Mouse (Mus musculus) forebrain, embryonic 11.5 days (tissue): Measurements from ENCODE around the gene Srpk2. TPM values are rescaled to one million over a fixed set of nuclear protein-coding genes. Genes with fewer than 3 reads are reported as not detected.

ENCODE experiments used
- ATAC-seq: fragments of 200-750 bp; cut with Nextera tagmentation; replicated peaks from 2 replicates; pipeline ENCODE4 v1.8.0; 2017; ENCODE audit warnings: moderate TSS enrichment; ENCODE audit not compliant: low FRiP score
- DNase-seq: peaks from one replicate; pipeline ENCODE4 v3.0.0-alpha.2; 2017; ENCODE audit warnings: low spot score
- H3K27ac ChIP-seq: fragments of 300-500 bp; sonication (generic); 2 replicates; pipeline ENCODE4 v1.5.1; 2014; ENCODE audit warnings: low read depth, low read length
- H3K27me3 ChIP-seq: fragments of 300-500 bp; sonication (generic); 2 replicates; pipeline ENCODE4 v1.6.1; 2014; ENCODE audit warnings: mild to moderate bottlenecking, low read length, mixed read lengths; ENCODE audit not compliant: control insufficient read depth, insufficient read depth
- H3K36me3 ChIP-seq: fragments of 300-500 bp; sonication (generic); 2 replicates; pipeline ENCODE4 v1.6.1; 2014; ENCODE audit warnings: mild to moderate bottlenecking, low read length, moderate library complexity, mixed read lengths; ENCODE audit not compliant: control insufficient read depth, insufficient read depth
- H3K4me1 ChIP-seq: fragments of 300-500 bp; sonication (generic); replicated peaks from 2 replicates; pipeline ENCODE4 v1.6.1; 2014; ENCODE audit warnings: low read length, mixed read lengths; ENCODE audit not compliant: control insufficient read depth, insufficient read depth
- H3K4me2 ChIP-seq: fragments of 300-500 bp; sonication (generic); 2 replicates; pipeline ENCODE4 v1.6.1; 2014; ENCODE audit warnings: low read depth, mild to moderate bottlenecking, low read length, moderate library complexity, mixed read lengths; ENCODE audit not compliant: severe bottlenecking
- H3K4me3 ChIP-seq: fragments of 300-500 bp; sonication (generic); 2 replicates; pipeline ENCODE4 v1.5.1; 2014; ENCODE audit warnings: low read depth, low read length
- H3K9ac ChIP-seq: fragments of 300-500 bp; sonication (generic); 2 replicates; pipeline ENCODE4 v1.6.1; 2014; ENCODE audit warnings: low read length
- H3K9me3 ChIP-seq: fragments of 300-500 bp; sonication (generic); 2 replicates; pipeline ENCODE4 v1.6.1; 2016; ENCODE audit warnings: low read length, mixed read lengths; ENCODE audit not compliant: control insufficient read depth
- WGBS: fragments of 180-500 bp; shearing (Covaris S2); extraction: QIAGEN DNeasy Blood & Tissue Kit; methylation state at CpG from one replicate; pipeline ENCODE4 v1.1.7; 2014; 5-methylcytosine and 5-hydroxymethylcytosine counted together
- polyA plus RNA-seq: library from polyadenylated mRNA; unstranded; fragments of >200 nt; fragmentation: Nextera tagmentation; extraction: Ambion mirVana; gene quantifications from 2 replicates; pipeline ENCODE4 v1.2.1, GENCODE M21; 2014

Srpk2 gene
- polyA plus RNA-seq, 1 experiment from 2014 or later: 61.1 TPM

DNA sequence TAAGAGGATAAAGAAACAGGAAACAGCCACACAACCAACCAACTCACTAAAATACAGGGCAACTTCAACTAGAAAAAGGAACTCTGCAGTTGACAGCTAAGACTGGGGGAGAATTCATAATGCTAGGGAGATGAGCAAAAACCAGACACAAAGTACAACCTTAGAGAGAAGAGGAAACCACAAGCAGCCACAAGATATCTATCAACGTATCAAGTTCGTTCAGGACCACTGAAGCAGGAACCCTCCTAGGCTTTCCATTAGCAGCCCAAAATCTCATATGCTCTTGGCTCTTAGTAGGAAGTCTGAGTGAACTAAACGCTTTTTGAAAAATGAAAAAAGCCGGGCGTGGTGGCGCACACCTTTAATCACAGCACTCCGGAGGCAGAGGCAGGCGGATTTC is 47.1 kb downstream of the Srpk2 start:
- Histone ChIP-seq H3K4me2 (no peak overlapping the region), H3K27me3 (no peaks in the 10 kb centered on the region), H3K9ac (no peak overlapping the region), H3K4me1 (no peaks in the 10 kb centered on the region), H3K4me3 (no peak overlapping the region), H3K9me3 (no peaks in the 10 kb centered on the region), H3K36me3 (no peaks in the 10 kb centered on the region), H3K27ac (no peak overlapping the region)
- 95% methylated on average over 8 of the region's 8 CpGs for WGBS
- DNase-seq (no peak), ATAC-seq (no peak)

GRCm38 (mm10) chr5:23631490-23631889 is 52.9 kb downstream of the Srpk2 start:
- Histone ChIP-seq H3K4me2 (no peak overlapping the region), H3K4me3 (no peak overlapping the region), H3K36me3 (no peaks in the 10 kb centered on the region), H3K4me1 (no peaks in the 10 kb centered on the region), H3K27ac (no peak overlapping the region), H3K27me3 (no peaks in the 10 kb centered on the region), H3K9ac (no peak overlapping the region), H3K9me3 (no peaks in the 10 kb centered on the region)
- WGBS: 94% methylated on average over 1 of the region's 1 CpGs
- ATAC-seq: no peak
- DNase-seq: no peak

DNA sequence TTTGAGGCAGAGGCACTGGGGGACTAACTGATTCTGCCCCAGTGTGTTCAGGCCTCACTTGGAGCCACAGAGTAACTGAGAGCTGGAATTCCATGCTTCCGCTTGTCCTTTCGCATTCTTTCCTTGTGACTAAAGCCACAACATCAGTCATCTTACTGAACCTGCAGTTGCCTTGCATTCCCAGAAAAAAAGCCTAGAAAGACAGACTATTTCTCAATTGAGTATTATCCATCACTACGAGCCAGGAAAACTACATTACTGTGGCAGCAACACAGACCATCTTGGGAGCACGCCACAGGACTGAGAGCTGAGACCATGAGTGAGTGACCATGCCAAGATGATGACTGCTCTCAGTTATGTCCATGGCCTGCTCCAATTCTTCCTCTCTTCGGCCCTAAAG is 57.2 kb downstream of the Srpk2 start:
- H3K9ac ChIP-seq: no peak overlapping the region
- no peak overlapping the region for H3K4me2 ChIP-seq
- no peaks in the 10 kb centered on the region for H3K9me3 ChIP-seq
- DNase-seq (no peak), ATAC-seq (no peak)
- no peaks in the 10 kb centered on the region for H3K36me3 ChIP-seq
- H3K4me3 ChIP-seq: no peak overlapping the region
- H3K4me1 ChIP-seq: no peaks in the 10 kb centered on the region
- WGBS: 88% methylated on average over 5 of the region's 5 CpGs
- H3K27ac ChIP-seq: no peak overlapping the region
- no peaks in the 10 kb centered on the region for H3K27me3 ChIP-seq

- ATAC-seq (no peak), DNase-seq (no peak)
- Histone ChIP-seq H3K4me3 (no peak overlapping the region), H3K4me1 (no peaks in the 10 kb centered on the region), H3K9me3 (no peaks in the 10 kb centered on the region), H3K27me3 (no peaks in the 10 kb centered on the region), H3K36me3 (no peaks in the 10 kb centered on the region), H3K4me2 (no peak overlapping the region), H3K27ac (no peak overlapping the region), H3K9ac (no peak overlapping the region)
- WGBS: 47% methylated on average over 2 of the region's 2 CpGs
Measured at GRCm38 (mm10) chr5:23626173-23626572, 58.2 kb downstream of the Srpk2 start.

DNA sequence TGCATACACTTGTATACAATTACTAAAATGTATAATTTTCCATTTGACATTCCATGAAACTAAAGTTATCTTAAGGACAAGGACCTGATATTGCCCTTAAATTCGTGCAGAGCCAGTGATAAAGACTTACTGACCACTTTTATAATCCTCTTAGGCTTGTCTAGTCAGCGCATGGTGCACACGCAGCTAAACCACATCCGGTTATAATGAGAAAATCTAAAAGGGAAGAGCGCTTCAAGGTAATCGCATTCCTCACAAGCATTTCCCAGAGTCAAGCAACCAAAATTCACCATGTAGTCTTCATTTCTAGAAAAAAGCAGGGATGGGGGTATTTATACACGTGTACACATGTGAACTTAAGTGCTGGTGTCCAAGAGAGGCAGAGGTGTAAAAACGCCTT is 63.8 kb downstream of the Srpk2 start:
- no peak for ATAC-seq
- H3K4me1 ChIP-seq: no peaks in the 10 kb centered on the region
- whole genome bisulfite sequencing: 88% methylated on average over 8 of the region's 8 CpGs

GRCm38 (mm10) chr5:23618656-23619055 is 65.8 kb downstream of the Srpk2 start:
- no peak overlapping the region for H3K27ac ChIP-seq
- DNase-seq: no peak
- H3K4me1 ChIP-seq: no peaks in the 10 kb centered on the region
- H3K9ac ChIP-seq: no peak overlapping the region
- no peaks in the 10 kb centered on the region for H3K36me3 ChIP-seq
- no peaks in the 10 kb centered on the region for H3K9me3 ChIP-seq
- H3K4me2 ChIP-seq: no peak overlapping the region
- no peak overlapping the region for H3K4me3 ChIP-seq
- ATAC-seq: no peak
- H3K27me3 ChIP-seq: no peaks in the 10 kb centered on the region
- 88% methylated on average over 7 of the region's 7 CpGs for WGBS

More for the DNA sequence above, 63.8 kb downstream of the Srpk2 start:
- no peak for DNase-seq
- Histone ChIP-seq H3K9ac (no peak overlapping the region), H3K27ac (no peak overlapping the region), H3K4me3 (no peak overlapping the region), H3K36me3 (no peaks in the 10 kb centered on the region), H3K4me2 (no peak overlapping the region), H3K27me3 (no peaks in the 10 kb centered on the region), H3K9me3 (no peaks in the 10 kb centered on the region)

GRCm38 (mm10) chr5:23617104-23617415 is 67.4 kb downstream of the Srpk2 start:
- DNase-seq (no peak), ATAC-seq (peak; percentile 23; the same call in 1 of the 2 replicates)
- no peaks in the 10 kb centered on the region for H3K36me3 ChIP-seq
- no peaks in the 10 kb centered on the region for H3K9me3 ChIP-seq
- peak overlapping the region; percentile 40 for H3K4me3 ChIP-seq
- H3K27ac ChIP-seq: peak overlapping the region; percentile 68
- H3K9ac ChIP-seq: peak overlapping the region; percentile 61
- H3K4me2 ChIP-seq: peak overlapping the region; percentile 75
- H3K27me3 ChIP-seq: no peaks in the 10 kb centered on the region
- H3K4me1 ChIP-seq: no peaks in the 10 kb centered on the region
- 52% methylated on average over 5 of the region's 5 CpGs for WGBS

DNA sequence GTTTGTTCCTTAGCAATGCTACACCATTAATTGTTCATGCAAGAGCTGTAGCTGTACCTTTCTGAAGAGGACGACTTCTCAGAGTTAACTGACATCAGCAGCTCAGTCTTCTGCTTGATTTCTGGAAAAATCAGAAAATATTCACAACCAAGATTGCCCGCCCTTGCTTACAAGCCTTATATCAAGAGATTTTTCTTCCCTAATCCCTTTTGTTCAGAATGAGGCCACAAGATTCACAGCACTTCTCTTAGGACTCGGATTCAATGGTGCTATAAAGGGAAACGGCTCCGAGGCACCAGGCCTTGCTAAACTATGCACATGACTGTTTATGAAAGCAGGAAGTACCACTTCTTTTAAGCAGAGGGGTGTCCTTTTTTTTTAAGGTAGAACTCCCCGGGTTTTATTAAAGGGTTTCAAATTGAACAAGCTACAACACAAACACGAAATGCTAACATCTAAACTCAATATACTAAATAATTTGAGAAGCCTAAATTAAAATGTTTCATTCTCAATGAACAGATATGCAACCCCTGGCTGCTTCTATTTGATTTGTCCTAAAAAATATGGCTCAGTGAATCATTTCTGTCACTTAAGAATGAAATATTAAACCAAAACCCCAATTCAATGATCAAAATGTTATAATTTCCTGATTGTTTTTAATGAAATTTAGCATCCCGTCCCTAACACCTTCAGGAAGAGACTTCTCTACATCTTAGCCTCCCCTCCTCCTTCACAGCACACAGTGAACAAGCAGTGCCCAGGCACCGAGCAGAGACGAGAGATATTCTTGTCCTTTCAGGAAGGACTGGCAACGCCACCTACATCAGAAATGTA is 67.9 kb downstream of the Srpk2 start:
- ATAC-seq (peak; percentile 87), DNase-seq (no peak)
- Histone ChIP-seq H3K4me3 (peak overlapping the region; percentile 40), H3K9me3 (no peaks in the 10 kb centered on the region), H3K9ac (peak overlapping the region; percentile 63), H3K36me3 (no peaks in the 10 kb centered on the region), H3K27me3 (no peaks in the 10 kb centered on the region), H3K27ac (peak overlapping the region; percentile 68), H3K4me1 (no peaks in the 10 kb centered on the region), H3K4me2 (peak overlapping the region; percentile 75)
- WGBS: 11% methylated on average over 11 of the region's 11 CpGs
